Mouse (Mus musculus) olfactory bulb, adult 2 months (tissue): ENCODE measurements around the gene Sdad1. TPM values are rescaled to one million over a fixed set of nuclear protein-coding genes. Genes with fewer than 3 reads are reported as not detected.

Source experiments
- H3K27ac ChIP-seq: fragments of 200-500 bp; 2 replicates; pipeline ENCODE4 v1.5.1; 2012; ENCODE audit warnings: low read depth, low read length; ENCODE audit not compliant: insufficient read depth
- H3K4me1 ChIP-seq: fragments of 200-500 bp; 2 replicates; pipeline ENCODE4 v1.6.1; 2012; ENCODE audit warnings: low read length; ENCODE audit not compliant: control insufficient read depth, insufficient read depth
- H3K4me3 ChIP-seq: fragments of 200-500 bp; 2 replicates; pipeline ENCODE4 v1.5.1; 2012; ENCODE audit warnings: mild to moderate bottlenecking, low read depth, low read length, moderate library complexity; ENCODE audit not compliant: insufficient read depth
- CTCF ChIP-seq: fragments of 200-500 bp; IDR thresholded peaks from 2 replicates; pipeline ENCODE4 v1.5.1; 2012; ENCODE audit warnings: low read depth, mild to moderate bottlenecking, low read length, moderate library complexity; ENCODE audit not compliant: insufficient read depth
- POLR2A ChIP-seq: fragments of 200-500 bp; IDR thresholded peaks from 2 replicates; pipeline ENCODE4 v1.6.1; 2012; ENCODE audit warnings: mild to moderate bottlenecking, low read depth, low read length, moderate library complexity; ENCODE audit not compliant: insufficient read depth
- WGBS: fragments of 180-500 bp; shearing (Covaris S2); methylation state at CpG from one replicate; pipeline ENCODE4 v1.1.7; 2018; 5-methylcytosine and 5-hydroxymethylcytosine counted together
- polyA plus RNA-seq: library from polyadenylated mRNA; stranded (reverse); fragments of >200 nt; gene quantifications from 2 replicates; pipeline ENCODE4 v1.2.4, GENCODE M21; 2012; ENCODE audit warnings: low replicate concordance; ENCODE audit not compliant: missing spikeins, insufficient read depth, insufficient read length

Gene Sdad1
- polyA plus RNA-seq, 1 experiment = not detected

- H3K4me3 ChIP-seq = no peak overlapping the region
- no peak for TF ChIP-seq POLR2A
- no peak for TF ChIP-seq CTCF
- 0 out of 2 replicates have a peak, but pooled peaks cover under 1% of the 10 kb centered on the region for H3K4me1 ChIP-seq
- no peak overlapping the region for H3K27ac ChIP-seq
- WGBS = 82% methylated on average over 3 of the region's 3 CpGs
Measured at GRCm38 (mm10) chr5:92283107-92283506, 27.2 kb downstream of the Sdad1 start.

- 56% methylated on average over 4 of the region's 4 CpGs for WGBS
Measured at GRCm38 (mm10) chr5:92282571-92282970, 27.7 kb downstream of the Sdad1 start.

GRCm38 (mm10) chr5:92278942-92279537, 31.2 kb downstream of the Sdad1 start:
- 90% methylated on average over 10 of the region's 10 CpGs for WGBS
- TF ChIP-seq CTCF = no peak
- no peak for TF ChIP-seq POLR2A
- no peak overlapping the region for H3K27ac ChIP-seq

More at GRCm38 (mm10) chr5:92282571-92282970, 27.7 kb downstream of the Sdad1 start:
- H3K4me3 ChIP-seq = no peak overlapping the region
- H3K4me1 ChIP-seq = peaks cover 5% of the 10 kb centered on the region; the same call in 1 of the 2 replicates
- TF ChIP-seq POLR2A = no peak
- no peak for TF ChIP-seq CTCF
- no peak overlapping the region for H3K27ac ChIP-seq

GRCm38 (mm10) chr5:92277437-92278394, 32.6 kb downstream of the Sdad1 start, which contains the start of gene Naaa:
Gene Naaa (minus strand): TSS chr5:92278170.
- Histone ChIP-seq H3K4me1 (peaks cover 8% of the 10 kb centered on the region; the same call in 1 of the 2 replicates), H3K27ac (peak within 1 kb of the TSS; percentile 16; the same call in 1 of the 2 replicates), H3K4me3 (peak within 1 kb of the TSS; percentile 95)
- 4% methylated on average over 54 of the region's 54 CpGs for WGBS
- no peak for TF ChIP-seq POLR2A
- no peak for TF ChIP-seq CTCF

More at GRCm38 (mm10) chr5:92278942-92279537, 31.2 kb downstream of the Sdad1 start:
- peaks cover 8% of the 10 kb centered on the region; the same call in 1 of the 2 replicates for H3K4me1 ChIP-seq
- no peak overlapping the region for H3K4me3 ChIP-seq

DNA sequence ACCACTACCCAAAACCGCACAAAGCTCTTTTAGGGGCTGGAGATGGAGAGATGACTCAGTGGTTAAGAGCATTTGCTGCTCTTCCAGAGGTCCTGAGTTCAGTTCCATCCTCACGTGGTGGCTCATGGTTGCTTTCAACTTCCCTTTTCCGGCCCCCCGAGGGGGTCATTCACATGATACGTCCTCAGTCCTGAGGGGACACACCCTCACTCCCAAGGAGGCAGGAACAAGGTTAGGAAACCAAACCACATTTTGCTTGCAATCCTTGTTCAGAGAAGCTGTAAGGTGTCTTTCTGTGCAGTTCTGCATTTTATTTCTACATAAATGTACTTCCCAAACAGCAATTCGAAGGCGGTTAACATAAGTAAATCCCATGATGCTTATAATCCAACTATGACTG, 39.8 kb downstream of the Sdad1 start:
- 90% methylated on average over 7 of the region's 7 CpGs for WGBS
- H3K4me1 ChIP-seq = no peaks in the 10 kb centered on the region

DNA sequence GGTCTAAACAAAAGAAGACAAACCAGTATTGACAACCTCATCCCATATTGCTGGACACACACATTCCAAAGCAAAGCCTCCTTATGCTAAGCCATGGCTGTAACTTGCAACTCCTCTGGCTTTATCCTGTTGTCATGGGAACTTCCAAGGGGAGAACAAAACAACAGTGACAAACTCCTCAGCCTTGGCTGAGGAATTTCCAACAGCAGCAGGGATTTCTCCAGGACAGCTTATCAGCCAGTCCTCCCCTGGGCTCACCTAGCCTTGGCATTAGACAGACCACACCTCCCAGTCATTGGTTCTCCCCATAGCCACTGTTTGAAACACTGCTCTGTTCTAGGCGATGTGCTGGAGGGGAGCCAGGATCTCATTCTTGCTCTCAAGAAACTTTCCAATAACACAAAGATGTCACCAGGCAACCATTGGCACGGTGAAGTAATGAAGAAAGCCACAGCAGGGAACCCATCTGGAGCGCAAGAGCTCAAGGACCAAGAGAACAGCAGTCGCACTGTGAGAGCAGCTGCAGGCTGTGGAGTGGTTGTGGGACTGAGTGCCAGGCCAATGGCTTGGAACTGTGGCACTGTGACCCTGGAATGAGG, 46.4 kb downstream of the Sdad1 start:
- 25% methylated on average over 4 of the region's 4 CpGs for WGBS
- Histone ChIP-seq H3K27ac (no peak overlapping the region), H3K4me1 (peaks cover 3% of the 10 kb centered on the region), H3K4me3 (no peak overlapping the region)
- TF ChIP-seq POLR2A (no peak), CTCF (no peak)

More for the DNA sequence above, 39.8 kb downstream of the Sdad1 start:
- no peak overlapping the region for H3K27ac ChIP-seq
- no peak for TF ChIP-seq POLR2A
- TF ChIP-seq CTCF = no peak
- no peak overlapping the region for H3K4me3 ChIP-seq

- Histone ChIP-seq H3K27ac (no peak overlapping the region), H3K4me1 (peaks cover 3% of the 10 kb centered on the region), H3K4me3 (no peak overlapping the region)
- TF ChIP-seq CTCF (no peak), POLR2A (no peak)
- 85% methylated on average over 8 of the region's 8 CpGs for WGBS
Measured at GRCm38 (mm10) chr5:92262646-92263045, 47.6 kb downstream of the Sdad1 start.

GRCm38 (mm10) chr5:92256218-92256617, 54.1 kb downstream of the Sdad1 start, which contains the start of gene Ppef2:
Gene Ppef2 (minus strand): TSS chr5:92256278.
- Histone ChIP-seq H3K27ac (no peak within 1 kb of the TSS), H3K4me1 (0 out of 2 replicates have a peak, but pooled peaks cover 3% of the 10 kb centered on the region), H3K4me3 (no peak within 1 kb of the TSS)
- WGBS = 39% methylated on average over 6 of the region's 6 CpGs
- TF ChIP-seq POLR2A (no peak), CTCF (no peak)

- no peak overlapping the region for H3K4me3 ChIP-seq
- H3K4me1 ChIP-seq = 0 out of 2 replicates have a peak, but pooled peaks cover 3% of the 10 kb centered on the region
- H3K27ac ChIP-seq = no peak overlapping the region
- 78% methylated on average over 6 of the region's 6 CpGs for WGBS
- no peak for TF ChIP-seq CTCF
- no peak for TF ChIP-seq POLR2A
Measured at GRCm38 (mm10) chr5:92254476-92254875, 55.8 kb downstream of the Sdad1 start.
